Mouse (Mus musculus) neural tube, embryonic 11.5 days (tissue): ENCODE results near the gene Pde4dip. TPM values are rescaled to one million over a fixed set of nuclear protein-coding genes. Genes with fewer than 3 reads are reported as not detected.

Experiments used
- ATAC-seq: fragments of 200-750 bp; cut with Nextera tagmentation; 2 replicates; pipeline ENCODE4 v1.8.0; 2017; ENCODE audit warnings: moderate number of reproducible peaks, mild to moderate bottlenecking, moderate TSS enrichment, moderate library complexity; ENCODE audit not compliant: insufficient read depth, low FRiP score, low TSS enrichment
- DNase-seq: peaks from one replicate; pipeline ENCODE4 v3.0.0-alpha.2; 2015; ENCODE audit warnings: low spot score
- H3K27ac ChIP-seq: fragments of 300-500 bp; sonication (generic); 2 replicates; pipeline ENCODE4 v1.5.1; 2014; ENCODE audit warnings: low read depth, mild to moderate bottlenecking, low read length
- H3K27me3 ChIP-seq: fragments of 300-500 bp; sonication (generic); 2 replicates; pipeline ENCODE4 v1.6.1; 2014; ENCODE audit warnings: mild to moderate bottlenecking, low read length, mixed read lengths; ENCODE audit not compliant: control insufficient read depth, insufficient read depth
- H3K36me3 ChIP-seq: fragments of 300-500 bp; sonication (generic); 2 replicates; pipeline ENCODE4 v1.6.1; 2014; ENCODE audit warnings: mild to moderate bottlenecking, low read length, moderate library complexity, mixed read lengths; ENCODE audit not compliant: control insufficient read depth, insufficient read depth
- H3K4me1 ChIP-seq: fragments of 300-500 bp; sonication (generic); 2 replicates; pipeline ENCODE4 v1.6.1; 2014; ENCODE audit warnings: low read length, mixed read lengths; ENCODE audit not compliant: control insufficient read depth, insufficient read depth
- H3K4me2 ChIP-seq: fragments of 300-500 bp; sonication (generic); 2 replicates; pipeline ENCODE4 v1.6.1; 2014; ENCODE audit warnings: low read depth, mild to moderate bottlenecking, moderate library complexity
- H3K4me3 ChIP-seq: fragments of 300-500 bp; sonication (generic); 2 replicates; pipeline ENCODE4 v1.5.1; 2014; ENCODE audit warnings: low read depth, low read length
- H3K9ac ChIP-seq: fragments of 300-500 bp; sonication (generic); 2 replicates; pipeline ENCODE4 v1.6.1; 2014; ENCODE audit warnings: mild to moderate bottlenecking, low read length
- H3K9me3 ChIP-seq: fragments of 300-500 bp; sonication (generic); 2 replicates; pipeline ENCODE4 v1.6.1; 2016; ENCODE audit warnings: low read length; ENCODE audit not compliant: control insufficient read depth
- WGBS: fragments of 180-500 bp; shearing (Covaris S2); extraction: QIAGEN DNeasy Blood & Tissue Kit; methylation state at CpG from one replicate; pipeline ENCODE4 v1.1.7; 2014; 5-methylcytosine and 5-hydroxymethylcytosine counted together
- polyA plus RNA-seq: library from polyadenylated mRNA; unstranded; fragments of >200 nt; fragmentation: Nextera tagmentation; extraction: Ambion mirVana; gene quantifications from 2 replicates; pipeline ENCODE4 v1.2.1, GENCODE M21; 2014

Gene Pde4dip
- polyA plus RNA-seq, 1 experiment from 2014 or later: 49.7 TPM

DNA sequence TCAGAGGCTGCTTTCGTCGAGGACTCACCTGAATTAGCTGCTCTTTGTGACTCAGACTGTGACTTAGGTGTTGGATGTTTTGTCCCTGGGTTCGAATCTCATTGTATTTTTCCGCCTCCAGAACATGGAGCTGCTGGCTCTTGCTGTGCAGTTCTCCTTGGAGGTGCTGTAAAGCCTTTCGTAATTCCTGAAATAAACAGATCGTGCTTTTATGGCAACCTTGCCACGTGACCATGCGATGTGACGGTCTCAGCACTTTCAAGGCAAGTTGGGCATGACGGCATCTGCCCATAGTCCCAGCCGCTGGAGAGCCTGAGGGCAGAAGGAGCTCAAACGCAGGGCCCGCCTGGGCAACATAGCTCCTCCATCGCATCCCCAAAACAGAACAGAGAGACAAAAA is 133.1 kb downstream of the Pde4dip start:
- Histone ChIP-seq H3K4me1 (no peaks in the 10 kb centered on the region), H3K4me2 (no peak overlapping the region), H3K9me3 (no peaks in the 10 kb centered on the region), H3K36me3 (peaks cover 7% of the 10 kb centered on the region), H3K4me3 (no peak overlapping the region), H3K9ac (no peak overlapping the region), H3K27me3 (no peaks in the 10 kb centered on the region), H3K27ac (no peak overlapping the region)
- ATAC-seq: no peak
- WGBS: 94% methylated on average over 14 of the region's 14 CpGs
- DNase-seq: no peak

- no peak overlapping the region for H3K9ac ChIP-seq
- H3K4me1 ChIP-seq: no peaks in the 10 kb centered on the region
- H3K27ac ChIP-seq: no peak overlapping the region
- peaks cover 10% of the 10 kb centered on the region for H3K36me3 ChIP-seq
- DNase-seq (no peak), ATAC-seq (no peak)
- H3K27me3 ChIP-seq: no peaks in the 10 kb centered on the region
- no peak overlapping the region for H3K4me3 ChIP-seq
- WGBS: 81% methylated on average over 3 of the region's 3 CpGs
- H3K4me2 ChIP-seq: no peak overlapping the region
- no peaks in the 10 kb centered on the region for H3K9me3 ChIP-seq
Observed at GRCm38 (mm10) chr3:97752901-97753300, 135.6 kb downstream of the Pde4dip start.

GRCm38 (mm10) chr3:97751566-97751965 is 136.9 kb downstream of the Pde4dip start:
- ATAC-seq: no peak
- 95% methylated on average over 21 of the region's 21 CpGs for WGBS
- Histone ChIP-seq H3K4me1 (no peaks in the 10 kb centered on the region), H3K27me3 (no peaks in the 10 kb centered on the region), H3K9me3 (no peaks in the 10 kb centered on the region), H3K9ac (no peak overlapping the region), H3K4me3 (no peak overlapping the region), H3K36me3 (peaks cover 14% of the 10 kb centered on the region), H3K4me2 (no peak overlapping the region), H3K27ac (no peak overlapping the region)
- DNase-seq: no peak

DNA sequence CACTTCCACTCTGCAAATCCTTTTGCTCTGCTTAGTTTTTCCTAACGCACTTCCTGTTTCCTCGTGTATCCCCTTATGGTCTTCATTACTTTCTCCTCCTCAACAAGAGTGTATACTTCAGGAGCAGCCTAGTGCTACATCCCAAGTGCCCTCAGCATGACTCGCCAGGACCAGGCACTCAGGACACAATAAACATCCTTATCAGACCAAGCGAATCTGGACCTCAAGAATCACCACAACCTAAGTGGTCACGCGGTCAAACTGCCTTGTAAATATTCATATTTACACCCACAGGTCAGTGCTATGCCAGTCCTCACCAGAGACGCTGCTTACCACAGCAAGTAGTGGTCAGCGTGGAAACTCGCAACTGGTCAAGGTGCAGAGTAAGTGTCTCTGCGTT is 139.7 kb downstream of the Pde4dip start:
- H3K4me3 ChIP-seq: no peak overlapping the region
- ATAC-seq (no peak), DNase-seq (no peak)
- no peak overlapping the region for H3K4me2 ChIP-seq
- WGBS: 94% methylated on average over 10 of the region's 10 CpGs
- H3K36me3 ChIP-seq: peaks cover 8% of the 10 kb centered on the region
- no peaks in the 10 kb centered on the region for H3K4me1 ChIP-seq
- H3K9me3 ChIP-seq: no peaks in the 10 kb centered on the region
- no peak overlapping the region for H3K9ac ChIP-seq
- H3K27ac ChIP-seq: no peak overlapping the region
- H3K27me3 ChIP-seq: no peaks in the 10 kb centered on the region

DNA sequence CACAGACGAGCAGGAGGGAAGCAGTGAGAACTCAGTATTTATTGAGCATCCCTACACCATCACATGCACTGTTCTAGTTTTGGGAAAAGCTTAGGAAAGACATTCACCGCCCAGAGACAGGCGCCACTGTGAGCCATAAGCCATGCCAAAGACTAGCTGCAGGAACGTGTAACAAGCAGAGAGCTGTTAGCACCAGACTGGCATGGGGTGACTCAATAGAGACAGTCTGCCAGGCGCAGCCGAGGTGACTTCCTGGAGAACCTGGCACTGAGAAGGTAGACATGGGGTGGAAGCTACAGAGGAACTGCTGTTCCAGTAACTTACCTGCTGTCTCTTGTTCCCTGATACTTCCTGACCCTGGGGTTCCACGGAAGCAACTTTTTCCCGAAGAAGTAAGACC is 145.7 kb downstream of the Pde4dip start:
- WGBS: 96% methylated on average over 8 of the region's 8 CpGs
- Histone ChIP-seq H3K4me2 (no peak overlapping the region), H3K4me1 (no peaks in the 10 kb centered on the region), H3K36me3 (peaks cover 14% of the 10 kb centered on the region), H3K27me3 (no peaks in the 10 kb centered on the region), H3K27ac (no peak overlapping the region), H3K9me3 (no peaks in the 10 kb centered on the region), H3K9ac (no peak overlapping the region), H3K4me3 (no peak overlapping the region)
- DNase-seq: no peak
- ATAC-seq: no peak

GRCm38 (mm10) chr3:97735575-97735974 is 152.9 kb downstream of the Pde4dip start:
- Histone ChIP-seq H3K4me2 (no peak overlapping the region), H3K9ac (no peak overlapping the region), H3K36me3 (no peaks in the 10 kb centered on the region), H3K9me3 (no peaks in the 10 kb centered on the region), H3K4me1 (no peaks in the 10 kb centered on the region), H3K27ac (no peak overlapping the region), H3K27me3 (no peaks in the 10 kb centered on the region), H3K4me3 (no peak overlapping the region)
- 90% methylated on average over 5 of the region's 5 CpGs for WGBS
- ATAC-seq (no peak), DNase-seq (no peak)

GRCm38 (mm10) chr3:97734259-97734658 is 154.2 kb downstream of the Pde4dip start:
- H3K9me3 ChIP-seq: no peaks in the 10 kb centered on the region
- H3K4me2 ChIP-seq: no peak overlapping the region
- no peaks in the 10 kb centered on the region for H3K27me3 ChIP-seq
- no peak overlapping the region for H3K27ac ChIP-seq
- 70% methylated on average over 4 of the region's 4 CpGs for WGBS
- no peak overlapping the region for H3K4me3 ChIP-seq
- H3K36me3 ChIP-seq: no peaks in the 10 kb centered on the region
- ATAC-seq (no peak), DNase-seq (no peak)
- no peak overlapping the region for H3K9ac ChIP-seq
- no peaks in the 10 kb centered on the region for H3K4me1 ChIP-seq

DNA sequence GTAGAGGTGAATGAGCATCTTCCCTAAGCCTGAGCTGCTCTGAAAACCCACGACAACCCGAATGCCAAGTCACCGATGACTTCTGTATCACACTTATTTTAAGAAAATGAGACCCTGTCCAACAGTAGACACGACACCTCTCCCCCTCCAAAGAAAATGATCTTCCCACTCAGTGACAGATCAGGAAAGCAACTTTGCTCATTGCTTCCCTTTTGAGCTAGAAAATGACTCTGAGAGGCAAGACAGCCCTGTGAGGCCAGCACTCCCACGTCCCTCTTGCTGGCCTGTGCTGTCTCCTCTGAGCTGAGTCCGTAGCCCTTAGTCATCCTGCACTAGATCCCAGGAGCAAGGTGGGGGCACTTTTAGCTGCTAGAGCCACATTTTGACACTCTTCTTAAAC is 155.9 kb downstream of the Pde4dip start:
- ATAC-seq: no peak
- 93% methylated on average over 6 of the region's 6 CpGs for WGBS
- H3K36me3 ChIP-seq: no peaks in the 10 kb centered on the region

GRCm38 (mm10) chr3:97730624-97731023 is 157.9 kb downstream of the Pde4dip start:
- Histone ChIP-seq H3K4me1 (no peaks in the 10 kb centered on the region), H3K9me3 (no peaks in the 10 kb centered on the region), H3K9ac (no peak overlapping the region), H3K4me3 (no peak overlapping the region), H3K27ac (no peak overlapping the region), H3K36me3 (no peaks in the 10 kb centered on the region), H3K4me2 (no peak overlapping the region), H3K27me3 (no peaks in the 10 kb centered on the region)
- ATAC-seq: no peak
- DNase-seq: no peak
- WGBS: 85% methylated on average over 7 of the region's 7 CpGs

More for the DNA sequence above, 155.9 kb downstream of the Pde4dip start:
- Histone ChIP-seq H3K4me1 (no peaks in the 10 kb centered on the region), H3K27ac (no peak overlapping the region), H3K4me3 (no peak overlapping the region), H3K9ac (no peak overlapping the region), H3K4me2 (no peak overlapping the region), H3K9me3 (no peaks in the 10 kb centered on the region), H3K27me3 (no peaks in the 10 kb centered on the region)
- DNase-seq: no peak
